Mouse (Mus musculus): ENCODE measurements around the gene Matn1. TPM values are rescaled to one million over a fixed set of nuclear protein-coding genes. Genes with fewer than 3 reads are reported as not detected.

Gene Matn1
- total and polyA plus RNA-seq, 2 experiments from 2014 or later, result not detected

GRCm38 (mm10) chr4:130994556-130994955 is 50.4 kb downstream of the Matn1 start:
- H3K4me3 ChIP-seq (ENCODE audit: low read depth, low read length), result no peak overlapping the region
- H3K36me3 ChIP-seq (replicated peaks; ENCODE audit: control insufficient read depth, insufficient read depth, low read length), result no peaks in the 10 kb centered on the region
- no peak overlapping the region for H3K27ac ChIP-seq (ENCODE audit: low read depth)
- ATAC-seq (ENCODE audit: insufficient read depth, low read depth) (no peak), DNase-seq (ENCODE audit: low spot score) (no peak)
- H3K4me2 ChIP-seq (ENCODE audit: low read depth, low read length), result no peak overlapping the region
- 70% methylated on average over 8 of the region's 8 CpGs for WGBS
- peaks cover 11% of the 10 kb centered on the region for H3K9me3 ChIP-seq (replicated peaks; ENCODE audit: control insufficient read depth, low read length)
- H3K9ac ChIP-seq (replicated peaks; ENCODE audit: low read depth, low read length), result no peak overlapping the region
- TF ChIP-seq EP300 (IDR thresholded peaks at IDR 0.05; ENCODE audit: low read depth), result no peak
- no peaks in the 10 kb centered on the region for H3K4me1 ChIP-seq (ENCODE audit: control insufficient read depth, insufficient read depth)
- H3K27me3 ChIP-seq (ENCODE audit: control insufficient read depth, insufficient read depth, low read length), result no peaks in the 10 kb centered on the region

- 63% methylated on average over 5 of the region's 5 CpGs for WGBS
Observed at GRCm38 (mm10) chr4:130999744-131000527, 55.8 kb downstream of the Matn1 start.

DNA sequence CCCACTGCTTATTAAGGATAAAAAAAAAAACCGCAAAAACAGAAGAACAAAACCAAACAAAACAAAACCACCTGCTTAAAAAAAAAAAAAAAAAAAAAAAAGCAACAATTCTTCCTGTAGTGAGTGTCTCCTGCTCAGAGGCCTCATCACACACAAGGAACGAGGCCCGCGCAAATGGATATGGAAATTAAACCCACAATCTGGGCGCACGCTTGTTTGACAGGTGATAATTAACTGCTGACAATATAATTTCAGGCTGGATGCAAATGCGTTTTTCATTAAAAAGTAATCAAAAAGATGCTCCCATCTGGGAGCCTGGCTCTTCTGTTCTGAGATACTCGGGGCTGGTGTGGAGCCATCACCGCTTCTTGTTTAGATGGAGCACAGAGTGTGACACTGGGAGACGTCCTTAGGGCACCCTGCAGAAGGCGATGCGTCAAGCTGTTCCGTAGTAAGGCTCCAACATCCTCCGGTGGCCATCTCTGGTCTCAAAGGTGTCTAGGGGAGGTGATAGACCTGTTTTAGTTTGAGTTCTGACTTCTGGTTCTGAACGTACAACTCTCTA is 56.5 kb downstream of the Matn1 start:
- Histone ChIP-seq H3K9me3 (replicated peaks; ENCODE audit: control insufficient read depth, low read length) (peaks cover 3% of the 10 kb centered on the region), H3K27ac (ENCODE audit: low read depth) (no peak overlapping the region), H3K27me3 (ENCODE audit: control insufficient read depth, insufficient read depth, low read length) (no peaks in the 10 kb centered on the region), H3K4me3 (ENCODE audit: low read depth, low read length) (no peak overlapping the region), H3K9ac (replicated peaks; ENCODE audit: low read depth, low read length) (no peak overlapping the region), H3K4me1 (ENCODE audit: control insufficient read depth, insufficient read depth) (no peaks in the 10 kb centered on the region), H3K4me2 (ENCODE audit: low read depth, low read length) (no peak overlapping the region), H3K36me3 (replicated peaks; ENCODE audit: control insufficient read depth, insufficient read depth, low read length) (no peaks in the 10 kb centered on the region)
- ATAC-seq (ENCODE audit: insufficient read depth, low read depth) (no peak), DNase-seq (ENCODE audit: low spot score) (no peak)
- no peak for TF ChIP-seq CTCF (IDR thresholded peaks at IDR 0.05; ENCODE audit: low read depth)
- no peak for TF ChIP-seq EP300 (IDR thresholded peaks at IDR 0.05; ENCODE audit: low read depth)
- 83% methylated on average over 15 of the region's 15 CpGs for WGBS

More at GRCm38 (mm10) chr4:130999744-131000527, 55.8 kb downstream of the Matn1 start:
- no peak for TF ChIP-seq CTCF (IDR thresholded peaks at IDR 0.05; ENCODE audit: low read depth)
- Histone ChIP-seq H3K4me3 (ENCODE audit: low read depth, low read length) (no peak overlapping the region), H3K36me3 (replicated peaks; ENCODE audit: control insufficient read depth, insufficient read depth, low read length) (no peaks in the 10 kb centered on the region), H3K4me2 (ENCODE audit: low read depth, low read length) (no peak overlapping the region), H3K9ac (replicated peaks; ENCODE audit: low read depth, low read length) (no peak overlapping the region), H3K27me3 (ENCODE audit: control insufficient read depth, insufficient read depth, low read length) (no peaks in the 10 kb centered on the region), H3K4me1 (ENCODE audit: control insufficient read depth, insufficient read depth) (no peaks in the 10 kb centered on the region), H3K9me3 (replicated peaks; ENCODE audit: control insufficient read depth, low read length) (peaks cover 10% of the 10 kb centered on the region), H3K27ac (ENCODE audit: low read depth) (no peak overlapping the region)
- ATAC-seq (ENCODE audit: insufficient read depth, low read depth) (no peak), DNase-seq (ENCODE audit: low spot score) (no peak)

Other genes starting within 250 kb of the Matn1 start
- gene Sdc3, start 151.8 kb upstream of the Matn1 start, total RNA-seq (2014; rRNA removed; ENCODE audit: low replicate concordance), result 44.2 and 55.2 TPM in 2 replicates
- gene Sdc3, start 151.8 kb upstream of the Matn1 start, polyA plus RNA-seq (2015; fragmentation: Nextera tagmentation; extraction: Ambion mirVana), result 9.3 and 9.4 TPM in 2 replicates
- 15.9 and 21.6 TPM in 2 replicates for gene Laptm5, start 31.3 kb upstream of the Matn1 start, total RNA-seq (2014; rRNA removed; ENCODE audit: low replicate concordance)
- 14.7 and 15.6 TPM in 2 replicates for gene Laptm5, start 31.3 kb upstream of the Matn1 start, polyA plus RNA-seq (2015; fragmentation: Nextera tagmentation; extraction: Ambion mirVana)

Data from heart, postnatal 0 days (tissue).